In the genomic region with DNA sequence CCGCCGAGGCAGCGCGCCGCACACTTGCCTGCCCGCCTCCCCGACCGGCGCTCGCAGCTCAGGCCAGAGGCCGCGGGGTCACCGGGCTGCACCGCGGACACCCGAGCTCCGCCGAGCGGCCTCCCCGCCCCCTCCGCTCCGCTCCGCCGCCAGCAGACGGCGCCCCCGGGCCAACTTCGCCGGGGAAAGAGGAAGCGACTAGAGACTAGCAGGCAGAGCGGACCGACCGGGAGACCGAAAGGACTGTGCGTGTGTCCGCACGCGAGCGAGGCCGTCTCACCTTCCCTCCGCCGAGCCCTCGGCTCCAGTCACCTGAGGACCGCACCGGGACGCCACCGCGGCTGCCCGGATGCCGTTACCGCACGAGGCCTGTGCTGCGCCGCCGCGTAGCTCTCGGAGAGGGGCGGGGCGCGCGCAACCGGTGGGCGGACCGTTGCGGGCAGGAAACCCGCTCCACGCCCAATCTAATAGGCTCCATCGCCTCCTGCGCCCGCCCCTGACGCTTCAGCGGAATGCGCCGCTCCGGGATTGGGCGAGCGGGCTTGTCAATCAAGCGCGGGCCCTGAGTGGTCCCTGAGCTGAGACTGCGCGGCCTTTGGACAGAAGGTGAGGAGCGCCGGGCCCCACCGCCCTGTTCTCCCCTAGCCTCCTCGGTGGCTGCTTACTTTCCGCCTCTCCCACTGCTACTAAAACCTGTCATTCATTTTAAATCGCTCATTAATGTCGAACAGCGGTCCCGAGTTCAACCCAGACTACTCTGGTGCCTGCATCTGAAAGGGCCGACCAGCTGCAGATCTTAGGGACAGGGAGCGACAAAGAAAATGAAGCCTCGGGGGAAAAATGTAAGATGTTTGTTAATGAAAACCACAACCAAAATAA, we compare ENCODE assay signal across 8 mouse cellular contexts. TPM values are rescaled to one million over a fixed set of nuclear protein-coding genes. Genes with fewer than 3 reads are reported as not detected.
DNase-seq lines count a peak whose midpoint lies in the region; ATAC-seq lines count a peak whose summit lies in the region.

A gene (minus strand): TSS at position 420 of the 879 bp plus-strand sequence.

- peaks cover 9% of the 10 kb centered on the region for H3K36me3 ChIP-seq in hindbrain, embryonic 16.5 days (ENCODE audit: control insufficient read depth, insufficient read depth, low read length)
- H3K36me3 ChIP-seq in macrophage (ENCODE audit: inconsistent target) = no peaks in the 10 kb centered on the region

- peaks cover 17% of the 10 kb centered on the region for H3K4me1 ChIP-seq in hindbrain, embryonic 16.5 days (ENCODE audit: control insufficient read depth, insufficient read depth, low read depth, low read length)

- DNase-seq in WW6 (ENCODE audit: low read depth, low spot score) = peak; percentile 92
- DNase-seq in cerebellum, postnatal 4 days (ENCODE audit: low spot score in 2 of 2) = peak; percentile 99 to 100
- DNase-seq in gastrocnemius, adult 18-20 months (ENCODE audit: low spot score) = peak; percentile 99
- DNase-seq in left cerebral cortex, adult 18-20 months (ENCODE audit: low spot score in 2 of 2) = peak; percentile 99 to 100
- peak; percentile 100 for DNase-seq in right cerebral cortex, adult 18-20 months
- peak; percentile 97 for DNase-seq in urinary bladder, postnatal 10 days (ENCODE audit: low spot score)

- under 1% methylated on average over 65 of the region's 93 CpGs for WGBS in hindbrain, embryonic 16.5 days
- WGBS in macrophage (ENCODE audit: missing documents) = under 1% methylated on average over 82 of the region's 93 CpGs

- peak within 1 kb of the TSS; percentile 97 for H3K4me3 ChIP-seq in hindbrain, embryonic 16.5 days (ENCODE audit: low read length)
- peak within 1 kb of the TSS; percentile 75 for H3K4me3 ChIP-seq in macrophage (ENCODE audit: inconsistent target)

- H3K9me3 ChIP-seq in hindbrain, embryonic 16.5 days (ENCODE audit: control insufficient read depth, low read length) = peaks cover 10% of the 10 kb centered on the region

- no peaks in the 10 kb centered on the region for H3K27me3 ChIP-seq in hindbrain, embryonic 16.5 days (replicated peaks; ENCODE audit: control insufficient read depth, insufficient read depth, low read length)

- peak within 1 kb of the TSS; percentile 93 for H3K9ac ChIP-seq in hindbrain, embryonic 16.5 days (ENCODE audit: low read depth, low read length)

- H3K79me2 ChIP-seq in macrophage (ENCODE audit: inconsistent target) = peaks cover 51% of the 10 kb centered on the region

- ATAC-seq in hindbrain, embryonic 16.5 days = peak; percentile 100

- H3K4me2 ChIP-seq in hindbrain, embryonic 16.5 days (ENCODE audit: low read length) = peak within 1 kb of the TSS; percentile 90

- peak within 1 kb of the TSS; percentile 90 for H3K27ac ChIP-seq in hindbrain, embryonic 16.5 days (ENCODE audit: low read depth, low read length)
- peak within 1 kb of the TSS; percentile 47 for H3K27ac ChIP-seq in macrophage

RNA-seq across cellular contexts. Expression of the gene that starts here (rescaled TPM):
- total RNA-seq in gastrocnemius, adult 18-20 months (2021) = 10 to 100 TPM; 25.3 to 34.2 TPM
- polyA plus RNA-seq in hindbrain, embryonic 16.5 days (2015; fragmentation: Nextera tagmentation; extraction: Ambion mirVana) = 60.3 and 61.6 TPM in 2 replicates
- total RNA-seq in left cerebral cortex, adult 18-20 months (2021) = 10 to 100 TPM; 36.5 to 39.0 TPM
- 100 to 1,000 TPM in 1 of 26 experiments, 10 to 100 TPM in 25; 18.8 to 126 (median 47.6) TPM for total RNA-seq in macrophage (2018; cell fraction: chromatin; rRNA removed)
- total RNA-seq in macrophage (2018; cell fraction: cytosol; rRNA removed) = 100 to 1,000 TPM in 1 of 26 experiments, 10 to 100 TPM in 25; 29.8 to 102 (median 38.8) TPM
- 100 to 1,000 TPM in 1 of 26 experiments, 10 to 100 TPM in 25; 25.6 to 111 (median 60.5) TPM for total RNA-seq in macrophage (2018; cell fraction: nucleus; rRNA removed)
- polyA plus RNA-seq in macrophage (2018) = 31.2 to 47.4 TPM (median 39.3 TPM) in 3 replicates

Comparison
In these comparisons a context has a peak if more than half of its experiments do, and no peak if none do; other contexts are left out.
1. Peak in every context shown above with its lines: DNase-seq, ATAC-seq, H3K4me3 ChIP-seq and H3K27ac ChIP-seq.